Mouse (Mus musculus) embryo, embryonic 10.5 days (tissue): Measurements from ENCODE around the gene Hist1h3e.

Source experiments
- DNase-seq: peaks from one replicate; pipeline ENCODE4 v3.0.0-alpha.2; 2015; ENCODE audit warnings: low spot score

Hist1h3e gene

DNA sequence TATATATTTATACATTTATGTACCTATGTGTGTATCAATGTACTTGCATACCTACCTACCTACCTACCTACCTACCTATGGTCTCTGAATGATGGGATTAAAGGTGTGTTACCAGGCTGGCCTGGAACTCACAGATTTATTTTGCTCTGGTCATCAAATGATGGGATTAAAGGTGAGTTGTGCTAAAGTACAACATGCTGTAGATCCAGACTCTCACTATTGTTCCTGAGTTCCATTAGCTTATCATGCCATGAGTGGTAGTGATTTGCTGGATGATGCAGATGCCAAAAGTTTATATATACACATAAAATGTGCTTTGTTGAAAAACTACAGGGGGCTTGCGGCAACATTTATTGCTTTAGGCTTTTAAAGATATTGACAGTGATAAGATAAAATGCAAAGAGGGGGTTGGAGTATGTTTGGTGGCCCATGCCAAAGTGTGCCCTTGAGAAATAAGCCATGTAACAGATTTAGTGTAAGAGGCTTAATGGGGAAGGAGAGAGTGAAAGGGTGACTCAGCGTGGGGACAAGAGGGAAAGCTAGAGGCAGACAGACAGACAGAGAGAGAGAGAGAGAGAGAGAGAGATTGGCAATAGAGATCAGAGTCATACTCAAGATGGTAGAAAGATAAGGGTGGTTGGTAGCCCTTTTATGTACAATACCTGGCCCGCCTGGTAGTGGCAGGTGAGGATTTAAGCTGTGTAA is 25.0 kb downstream of the Hist1h3e start:
- DNase-seq: peak; percentile 22

GRCm38 (mm10) chr13:23536076-23536822 is 25.9 kb downstream of the Hist1h3e start:
- DNase-seq: peak; percentile 72

GRCm38 (mm10) chr13:23535137-23536075 is 26.8 kb downstream of the Hist1h3e start, which contains the start of gene Hist1h3g:
Gene Hist1h3g (plus strand): TSS chr13:23535422.
- peak; percentile 98 for DNase-seq

DNA sequence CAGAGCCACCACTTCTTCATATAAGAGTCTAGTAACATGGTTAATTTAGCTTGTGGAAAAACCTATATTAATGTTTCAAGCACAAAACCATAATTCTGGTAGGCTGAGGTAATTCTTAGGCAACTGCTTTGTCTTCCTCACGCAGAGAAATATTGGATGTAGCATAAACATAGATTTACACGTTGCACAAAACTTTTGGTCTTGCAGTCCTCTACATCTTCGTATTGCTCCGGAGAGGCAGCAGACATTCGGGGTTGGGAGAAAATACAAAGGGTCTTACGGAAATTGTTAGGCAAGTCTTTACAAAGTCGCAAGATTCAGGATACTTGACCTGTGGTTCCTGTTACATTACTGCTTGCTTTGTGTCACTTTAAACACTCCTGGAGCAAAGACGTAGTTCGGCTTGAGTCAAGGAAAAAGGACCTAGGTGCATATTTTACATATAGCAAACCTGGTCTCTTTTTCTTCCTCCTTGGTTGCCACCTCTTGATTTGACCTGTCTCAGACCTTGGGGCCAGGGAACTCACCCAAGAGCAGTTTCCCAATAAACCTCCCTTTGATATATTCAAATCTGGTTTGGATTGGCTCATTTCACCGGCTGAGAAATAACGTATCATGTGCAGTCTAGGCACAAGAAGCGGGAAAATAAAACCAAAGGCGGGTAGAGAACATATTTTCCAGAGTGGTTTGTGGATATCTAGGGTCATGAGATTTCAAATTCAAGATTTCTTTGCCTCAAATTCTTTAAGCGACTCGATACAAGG is 27.6 kb downstream of the Hist1h3e start:
- no peak for DNase-seq

DNA sequence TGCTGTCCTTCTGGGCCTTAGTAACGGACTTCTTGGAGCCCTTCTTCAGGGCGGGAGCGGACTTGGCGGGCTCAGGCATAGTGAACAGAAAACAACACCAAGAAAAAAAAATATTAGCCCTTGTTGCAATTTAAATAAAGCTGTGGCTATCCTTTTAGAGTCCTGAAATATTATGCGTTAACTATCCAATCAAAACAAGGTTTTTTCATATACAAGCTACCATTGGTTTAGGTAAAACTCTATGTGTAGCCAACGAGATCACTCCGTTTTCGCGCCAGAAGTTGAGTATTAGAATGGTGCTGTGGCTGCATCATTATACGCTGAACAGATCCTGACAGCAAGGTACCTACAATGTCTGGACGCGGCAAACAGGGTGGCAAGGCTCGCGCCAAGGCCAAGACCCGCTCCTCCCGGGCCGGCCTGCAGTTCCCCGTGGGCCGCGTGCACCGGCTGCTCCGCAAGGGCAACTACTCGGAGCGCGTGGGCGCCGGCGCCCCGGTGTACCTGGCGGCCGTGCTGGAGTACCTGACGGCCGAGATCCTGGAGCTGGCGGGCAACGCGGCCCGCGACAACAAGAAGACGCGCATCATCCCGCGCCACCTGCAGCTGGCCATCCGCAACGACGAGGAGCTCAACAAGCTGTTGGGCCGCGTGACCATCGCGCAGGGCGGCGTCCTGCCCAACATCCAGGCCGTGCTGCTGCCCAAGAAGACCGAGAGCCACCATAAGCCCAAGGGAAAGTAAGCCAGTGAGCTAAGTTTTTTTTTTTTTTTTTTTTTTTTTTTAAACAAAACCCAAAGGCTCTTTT is 28.4 kb downstream of the Hist1h3e start, which contains the start of gene Hist1h2af:
Gene Hist1h2af, plus strand, starts transcription at position 347 of the 808 bp plus-strand sequence.
- DNase-seq: peak; percentile 95

DNA sequence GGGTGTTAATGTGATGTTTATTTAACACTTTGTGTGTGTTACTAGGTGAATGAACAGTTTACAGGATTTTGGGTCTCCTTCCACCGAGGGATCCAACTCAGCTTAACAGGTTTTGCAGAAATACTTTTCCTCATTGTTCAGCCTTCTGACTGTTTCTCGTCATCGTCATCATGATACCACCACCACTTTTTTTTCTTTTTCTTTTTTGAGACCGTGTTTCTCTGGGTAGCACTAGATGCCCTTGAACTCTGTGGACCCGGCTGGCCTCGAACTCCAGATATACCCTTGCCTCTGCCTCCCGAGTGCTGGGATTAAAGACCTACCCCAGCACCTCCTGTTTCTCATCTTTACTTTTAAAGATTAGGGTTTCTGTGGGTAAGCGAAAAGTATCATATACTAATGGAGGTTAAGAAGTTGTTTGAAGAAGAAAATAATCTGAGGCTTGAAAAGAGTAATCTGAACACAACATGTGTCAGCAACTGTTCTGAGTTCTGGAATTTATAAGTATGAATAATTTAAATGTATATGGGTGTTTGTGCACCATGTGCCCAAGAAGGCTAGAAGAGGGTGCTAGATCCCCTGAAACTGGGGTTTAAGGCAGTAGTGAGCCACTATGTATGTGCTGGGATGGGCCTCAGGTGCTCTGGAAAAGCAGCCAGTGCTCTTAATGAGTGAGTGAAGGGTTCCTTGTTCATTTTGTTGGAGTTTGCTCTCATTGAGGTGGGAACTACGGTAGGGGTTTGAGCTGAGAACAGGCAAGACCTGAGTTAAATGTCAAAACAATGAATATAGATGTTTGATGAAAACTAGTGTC is 29.7 kb downstream of the Hist1h3e start:
- DNase-seq: peak; percentile 66

- DNase-seq: peak; percentile 99
These were observed 31.0 kb downstream of the Hist1h3e start, which contains the start of gene Hist1h4h for GRCm38 (mm10) chr13:23530901-23531875. Gene Hist1h4h (plus strand): TSS chr13:23531050.

DNA sequence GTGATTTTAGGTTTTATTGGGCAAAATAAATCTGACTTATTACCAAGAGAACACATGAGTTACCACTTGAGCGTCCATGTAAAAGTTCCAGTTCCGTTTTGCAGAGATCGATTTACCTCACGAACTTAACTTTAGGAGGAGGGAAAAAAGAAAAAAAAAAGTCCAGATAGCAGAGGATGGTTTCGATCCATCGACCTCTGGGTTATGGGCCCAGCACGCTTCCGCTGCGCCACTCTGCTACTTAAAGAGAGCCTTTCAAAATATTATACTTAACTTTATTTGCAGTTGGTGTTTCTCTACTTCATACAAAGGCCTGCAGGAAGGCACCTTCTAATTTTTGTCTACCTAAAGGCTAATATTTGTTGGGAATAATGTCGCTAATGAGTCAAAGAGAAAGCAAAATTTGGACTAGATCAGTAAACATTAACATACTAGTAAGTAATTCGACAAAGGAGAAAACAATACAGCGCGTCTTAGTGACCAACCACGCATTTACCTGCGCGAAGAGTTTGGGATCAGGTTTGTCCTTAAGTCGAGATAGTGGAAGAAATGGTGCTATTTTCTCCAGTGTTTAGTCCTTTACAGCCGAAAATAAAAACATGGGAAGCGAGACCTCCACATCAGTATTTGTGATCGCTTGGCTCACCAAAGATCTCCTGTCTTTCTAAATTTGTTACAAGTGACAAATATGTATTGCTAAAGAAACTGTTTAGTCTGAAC is 31.8 kb downstream of the Hist1h3e start:
- DNase-seq: peak; percentile 83

- DNase-seq: peak; percentile 22
These were observed 32.5 kb downstream of the Hist1h3e start for GRCm38 (mm10) chr13:23529480-23530165.

GRCm38 (mm10) chr13:23529005-23529404 is 33.2 kb downstream of the Hist1h3e start:
- peak; percentile 60 for DNase-seq

- DNase-seq: peak; percentile 98
These were observed 35.9 kb downstream of the Hist1h3e start for GRCm38 (mm10) chr13:23526312-23526711.

- DNase-seq: peak; percentile 81
These were observed 36.3 kb downstream of the Hist1h3e start for GRCm38 (mm10) chr13:23525901-23526300.

DNA sequence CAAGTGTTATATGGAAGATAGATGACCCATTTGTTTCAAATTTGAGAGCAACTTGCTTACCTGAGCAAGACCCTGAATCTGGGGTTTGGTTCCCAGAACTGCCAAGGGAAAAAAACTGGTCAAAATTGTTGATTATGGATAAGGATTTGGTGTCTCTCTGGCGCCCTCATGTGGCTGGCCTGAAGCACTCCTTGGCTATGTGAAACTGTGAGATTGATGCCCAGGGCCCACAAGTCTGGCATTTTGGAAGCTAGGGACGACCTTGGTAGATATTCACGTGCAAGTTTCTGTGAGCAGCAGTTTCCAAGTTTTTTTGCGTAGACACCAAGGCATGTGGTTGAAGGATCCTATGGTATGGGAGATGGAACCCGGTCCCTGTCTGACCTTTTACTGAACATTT is 37.5 kb downstream of the Hist1h3e start:
- peak; percentile 92 for DNase-seq

DNA sequence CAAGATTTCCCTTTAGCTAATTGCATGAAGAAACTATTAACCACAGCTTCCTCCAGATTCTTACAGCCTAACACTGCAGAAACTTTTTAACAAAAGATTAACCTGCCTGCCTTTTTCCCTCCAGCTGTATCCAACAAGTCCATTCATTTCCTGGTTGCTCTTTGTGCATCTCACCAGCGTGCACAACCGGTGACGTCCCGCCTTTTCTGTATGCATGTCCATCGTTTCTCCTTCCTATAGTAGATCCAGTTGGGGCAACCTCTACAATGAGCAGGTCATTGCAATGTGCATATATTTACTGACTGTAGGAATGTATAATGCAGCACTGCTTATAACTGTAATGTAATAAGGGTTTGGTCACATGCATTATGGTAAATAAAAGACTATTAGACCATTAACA is 38.2 kb downstream of the Hist1h3e start:
- no peak for DNase-seq

GRCm38 (mm10) chr13:23521703-23522102 is 40.5 kb downstream of the Hist1h3e start:
- peak; percentile 92 for DNase-seq

- peak; percentile 96 for DNase-seq
These were observed 42.8 kb downstream of the Hist1h3e start for GRCm38 (mm10) chr13:23519416-23519815.

DNA sequence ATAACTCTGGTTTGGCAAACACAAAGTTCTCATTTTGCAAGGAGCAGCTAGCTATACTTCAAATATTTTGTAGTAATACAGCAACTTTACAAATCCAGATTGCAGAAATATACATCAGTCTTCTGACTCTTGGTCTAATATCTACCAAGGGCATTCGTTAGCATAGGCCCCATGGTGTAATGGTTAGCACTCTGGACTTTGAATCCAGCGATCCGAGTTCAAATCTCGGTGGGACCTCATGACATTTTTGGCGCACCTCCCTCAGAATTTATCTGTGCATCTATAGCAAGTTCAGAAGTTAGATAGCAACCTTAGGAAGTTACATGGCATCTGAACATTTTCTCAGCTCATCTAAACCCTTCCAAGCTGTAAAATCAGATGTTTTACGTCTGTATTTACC is 43.3 kb downstream of the Hist1h3e start:
- DNase-seq: peak; percentile 95
